In the genomic region with DNA sequence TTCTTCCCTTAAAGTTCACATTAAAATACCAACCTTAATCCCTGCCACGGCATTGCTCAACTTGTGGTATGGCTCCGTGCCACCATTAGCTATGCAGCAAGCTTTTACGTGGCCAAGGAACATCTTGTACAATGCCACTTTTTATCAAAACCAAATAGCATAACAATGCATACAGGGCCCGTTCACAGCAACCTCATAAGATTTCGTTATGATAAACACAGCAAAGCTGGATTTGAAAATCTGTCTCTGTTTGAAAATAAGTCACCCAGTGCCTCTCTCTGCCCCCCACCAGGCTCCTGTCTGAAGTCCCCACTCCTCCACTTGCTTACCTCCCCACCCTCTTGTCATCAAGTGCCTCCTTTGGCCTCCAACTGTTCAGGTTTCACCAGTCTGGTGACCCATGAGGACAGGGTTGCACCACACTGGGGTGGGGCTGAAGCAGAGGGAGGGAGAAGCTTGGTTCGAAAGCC, we compare ENCODE assay signal across 14 mouse cellular contexts.
DNase-seq lines count a peak whose midpoint lies in the region; ATAC-seq and TF ChIP-seq lines count a peak whose summit lies in the region.
"Had no signal": no experiment of that assay in that cellular context is flagged by ENCODE, and none has a peak within 500 bp of the region (broad histone marks: within the 10 kb centered on the region; RNA-seq: fewer than 3 reads in every experiment).

No protein-coding gene starts in this region.

- H3K27ac ChIP-seq in liver, adult 2 months (replicated peaks; ENCODE audit: insufficient read depth, low read depth, low read length) = no peak overlapping the region
- peak overlapping the region; percentile 69 for H3K27ac ChIP-seq in embryonic facial prominence, embryonic 15.5 days (replicated peaks)
- H3K27ac ChIP-seq in kidney, embryonic 14.5 days (ENCODE audit: low read depth, low read length) = no peak overlapping the region
- H3K27ac ChIP-seq: hindbrain, embryonic 10.5 days had no signal

- no peaks in the 10 kb centered on the region for H3K9me3 ChIP-seq in embryonic facial prominence, embryonic 15.5 days (replicated peaks)
- no peaks in the 10 kb centered on the region for H3K9me3 ChIP-seq in kidney, embryonic 14.5 days (ENCODE audit: control insufficient read depth, low read length)
- H3K9me3 ChIP-seq: heart, embryonic 12.5 days; hindbrain, embryonic 10.5 days had no signal

- no peaks in the 10 kb centered on the region for H3K79me2 ChIP-seq in liver, adult 2 months (ENCODE audit: control insufficient read depth, insufficient read depth, low read length)

- TF ChIP-seq CTCF in liver, adult 2 months (IDR thresholded peaks at IDR 0.05; ENCODE audit: low read depth, low read length) = no peak

- no peak overlapping the region for H3K4me2 ChIP-seq in embryonic facial prominence, embryonic 15.5 days (replicated peaks)
- H3K4me2 ChIP-seq in kidney, embryonic 14.5 days (replicated peaks; ENCODE audit: low read depth, low read length) = no peak overlapping the region
- H3K4me2 ChIP-seq: heart, embryonic 12.5 days; lung, embryonic 14.5 days had no signal

- no peak overlapping the region for H3K4me3 ChIP-seq in liver, adult 2 months (ENCODE audit: insufficient read depth, low read depth, low read length)
- no peak overlapping the region for H3K4me3 ChIP-seq in embryonic facial prominence, embryonic 15.5 days (replicated peaks)
- H3K4me3 ChIP-seq in kidney, embryonic 14.5 days (ENCODE audit: low read length) = no peak overlapping the region
- H3K4me3 ChIP-seq: heart, embryonic 12.5 days; hindbrain, embryonic 10.5 days had no signal

- peaks cover 25% of the 10 kb centered on the region for H3K4me1 ChIP-seq in liver, adult 2 months (ENCODE audit: control insufficient read depth, insufficient read depth, low read length)
- peaks cover 22% of the 10 kb centered on the region for H3K4me1 ChIP-seq in embryonic facial prominence, embryonic 15.5 days
- H3K4me1 ChIP-seq in kidney, embryonic 14.5 days (ENCODE audit: control insufficient read depth, insufficient read depth, low read length) = no peaks in the 10 kb centered on the region
- H3K4me1 ChIP-seq: heart, embryonic 12.5 days; hindbrain, embryonic 10.5 days had no signal

- TF ChIP-seq POLR2A in liver, adult 2 months (IDR thresholded peaks at IDR 0.05; ENCODE audit: extremely low read depth, insufficient read depth, low read length) = no peak

- no peak for ATAC-seq in embryonic facial prominence, embryonic 15.5 days (ENCODE audit: insufficient number of reproducible peaks, low FRiP score, low TSS enrichment, low read depth)
- ATAC-seq in kidney, embryonic 14.5 days (ENCODE audit: low FRiP score, low TSS enrichment) = no peak

- no peaks in the 10 kb centered on the region for H3K27me3 ChIP-seq in liver, adult 2 months (ENCODE audit: control insufficient read depth, insufficient read depth, low read length)
- H3K27me3 ChIP-seq in embryonic facial prominence, embryonic 15.5 days = no peaks in the 10 kb centered on the region
- H3K27me3 ChIP-seq in kidney, embryonic 14.5 days (ENCODE audit: control insufficient read depth, insufficient read depth, low read length) = no peaks in the 10 kb centered on the region
- H3K27me3 ChIP-seq: heart, embryonic 12.5 days had no signal

- intact Hi-C loops in left cerebral cortex, postnatal 25 days (cut with DNase I) = no loop called here

- H3K9ac ChIP-seq in liver, adult 2 months (ENCODE audit: low read depth, low read length) = no peak overlapping the region
- no peak overlapping the region for H3K9ac ChIP-seq in embryonic facial prominence, embryonic 15.5 days
- H3K9ac ChIP-seq in kidney, embryonic 14.5 days (ENCODE audit: low read depth, low read length) = no peak overlapping the region
- H3K9ac ChIP-seq: heart, embryonic 12.5 days; lung, embryonic 14.5 days had no signal

- WGBS in liver, adult 2 months = 48% methylated on average over 6 of the region's 6 CpGs
- 46% methylated on average over 6 of the region's 6 CpGs for WGBS in embryonic facial prominence, embryonic 15.5 days
- WGBS in kidney, embryonic 14.5 days = 85% methylated on average over 6 of the region's 6 CpGs

- peak; percentile 77 for DNase-seq in liver, adult 2 months (ENCODE audit: extremely low read depth, low read depth, low spot score)
- no peak for DNase-seq in liver
- DNase-seq in NIH3T3 (ENCODE audit: low read depth) = peak; percentile 83
- DNase-seq in lung, postnatal 4 days = peak; percentile 63 to 78
- no peak for DNase-seq in gastrocnemius, postnatal 10 days
- DNase-seq in left cerebral cortex, postnatal 25 days (ENCODE audit: low spot score in 2 of 2) = no peak
- DNase-seq: cerebellum, postnatal 25 days; kidney, adult 18-20 months; lung, embryonic 14.5 days; thymus, adult 2 months had no signal

- H3K36me3 ChIP-seq in liver, adult 2 months (ENCODE audit: control insufficient read depth, insufficient read depth, low read length) = no peaks in the 10 kb centered on the region
- H3K36me3 ChIP-seq in embryonic facial prominence, embryonic 15.5 days = no peaks in the 10 kb centered on the region
- H3K36me3 ChIP-seq in kidney, embryonic 14.5 days (ENCODE audit: control insufficient read depth, insufficient read depth, low read length) = no peaks in the 10 kb centered on the region
- H3K36me3 ChIP-seq: heart, embryonic 12.5 days; hindbrain, embryonic 10.5 days had no signal

Comparison
In these comparisons a context has a peak if more than half of its experiments do, and no peak if none do; other contexts are left out.
1. DNase-seq: peak in liver, adult 2 months (single experiment), NIH3T3 (single experiment) and lung, postnatal 4 days (2 of 2); none in liver (single experiment), gastrocnemius, postnatal 10 days (single experiment) and left cerebral cortex, postnatal 25 days (0 of 2).